Mouse (Mus musculus): ENCODE results near the gene Oxgr1. TPM values are rescaled to one million over a fixed set of nuclear protein-coding genes. Genes with fewer than 3 reads are reported as not detected.
"Not testable (repeated sequence)": the region's sequence is repeated elsewhere in the genome, so short reads cannot be mapped to it uniquely, and the experiment has no call there.

Gene Oxgr1
- polyA plus RNA-seq, 1 experiment from 2014 or later = not detected

- H3K9ac ChIP-seq (ENCODE audit: low read depth, low read length) = no peak overlapping the region
- WGBS = 60% methylated on average over 1 of the region's 1 CpGs
- no peak overlapping the region for H3K4me2 ChIP-seq (ENCODE audit: low read length)
- no peaks in the 10 kb centered on the region for H3K36me3 ChIP-seq (ENCODE audit: control insufficient read depth, insufficient read depth, low read length)
- no peak for ATAC-seq
- H3K4me3 ChIP-seq (ENCODE audit: low read depth, low read length) = no peak overlapping the region
- no peaks in the 10 kb centered on the region for H3K4me1 ChIP-seq (ENCODE audit: control insufficient read depth, insufficient read depth, low read length)
- H3K27me3 ChIP-seq (ENCODE audit: control insufficient read depth, insufficient read depth, low read depth, low read length) = no peaks in the 10 kb centered on the region
- H3K27ac ChIP-seq (ENCODE audit: low read length) = no peak overlapping the region
- no peaks in the 10 kb centered on the region for H3K9me3 ChIP-seq (replicated peaks; ENCODE audit: control insufficient read depth, low read length, poor library complexity, severe bottlenecking)
These were observed 55.0 kb downstream of the Oxgr1 start for GRCm38 (mm10) chr14:119987257-119987656.

- no peak for ATAC-seq
- Histone ChIP-seq H3K27me3 (ENCODE audit: control insufficient read depth, insufficient read depth, low read depth, low read length) (no peaks in the 10 kb centered on the region), H3K9ac (ENCODE audit: low read depth, low read length) (no peak overlapping the region), H3K27ac (ENCODE audit: low read length) (no peak overlapping the region), H3K9me3 (replicated peaks; ENCODE audit: control insufficient read depth, low read length, poor library complexity, severe bottlenecking) (no peaks in the 10 kb centered on the region), H3K4me2 (ENCODE audit: low read length) (no peak overlapping the region), H3K4me1 (ENCODE audit: control insufficient read depth, insufficient read depth, low read length) (no peaks in the 10 kb centered on the region), H3K36me3 (ENCODE audit: control insufficient read depth, insufficient read depth, low read length) (no peaks in the 10 kb centered on the region), H3K4me3 (ENCODE audit: low read depth, low read length) (no peak overlapping the region)
- WGBS = 81% methylated on average over 6 of the region's 6 CpGs
These were observed 55.5 kb downstream of the Oxgr1 start for GRCm38 (mm10) chr14:119986778-119987177.

GRCm38 (mm10) chr14:119986351-119986750, 55.9 kb downstream of the Oxgr1 start:
- not testable (repeated sequence) for H3K36me3 ChIP-seq (ENCODE audit: control insufficient read depth, insufficient read depth, low read length); H3K4me1 ChIP-seq (ENCODE audit: control insufficient read depth, insufficient read depth, low read length); H3K4me3 ChIP-seq (ENCODE audit: low read depth, low read length); H3K4me2 ChIP-seq (ENCODE audit: low read length); H3K9ac ChIP-seq (ENCODE audit: low read depth, low read length); ATAC-seq; H3K27ac ChIP-seq (ENCODE audit: low read length); H3K27me3 ChIP-seq (ENCODE audit: control insufficient read depth, insufficient read depth, low read depth, low read length); H3K9me3 ChIP-seq (replicated peaks; ENCODE audit: control insufficient read depth, low read length, poor library complexity, severe bottlenecking)
- 84% methylated on average over 7 of the region's 7 CpGs for WGBS

- WGBS = 15% methylated on average over 5 of the region's 5 CpGs
- Histone ChIP-seq H3K9me3 (replicated peaks; ENCODE audit: control insufficient read depth, low read length, poor library complexity, severe bottlenecking) (peaks cover 6% of the 10 kb centered on the region; the same call in 1 of the 2 replicates), H3K4me1 (ENCODE audit: control insufficient read depth, insufficient read depth, low read length) (peaks cover 8% of the 10 kb centered on the region), H3K4me2 (ENCODE audit: low read length) (no peak overlapping the region), H3K36me3 (ENCODE audit: control insufficient read depth, insufficient read depth, low read length) (no peaks in the 10 kb centered on the region), H3K9ac (ENCODE audit: low read depth, low read length) (no peak overlapping the region), H3K4me3 (ENCODE audit: low read depth, low read length) (no peak overlapping the region), H3K27ac (ENCODE audit: low read length) (no peak overlapping the region), H3K27me3 (ENCODE audit: control insufficient read depth, insufficient read depth, low read depth, low read length) (no peaks in the 10 kb centered on the region)
- peak; percentile 36; the same call in 1 of the 2 replicates for ATAC-seq
These were observed 60.9 kb downstream of the Oxgr1 start for GRCm38 (mm10) chr14:119981314-119981713.

- H3K4me3 ChIP-seq (ENCODE audit: low read depth, low read length) = no peak overlapping the region
- peaks cover 6% of the 10 kb centered on the region; the same call in 1 of the 2 replicates for H3K9me3 ChIP-seq (replicated peaks; ENCODE audit: control insufficient read depth, low read length, poor library complexity, severe bottlenecking)
- no peak overlapping the region for H3K9ac ChIP-seq (ENCODE audit: low read depth, low read length)
- no peaks in the 10 kb centered on the region for H3K27me3 ChIP-seq (ENCODE audit: control insufficient read depth, insufficient read depth, low read depth, low read length)
- ATAC-seq = peak; percentile 51; the same call in 1 of the 2 replicates
- H3K36me3 ChIP-seq (ENCODE audit: control insufficient read depth, insufficient read depth, low read length) = no peaks in the 10 kb centered on the region
- peaks cover 8% of the 10 kb centered on the region for H3K4me1 ChIP-seq (ENCODE audit: control insufficient read depth, insufficient read depth, low read length)
- WGBS = 31% methylated on average over 6 of the region's 6 CpGs
- H3K4me2 ChIP-seq (ENCODE audit: low read length) = no peak overlapping the region
- H3K27ac ChIP-seq (ENCODE audit: low read length) = no peak overlapping the region
These were observed 61.5 kb downstream of the Oxgr1 start for GRCm38 (mm10) chr14:119980698-119981235.

Other genes starting within 250 kb of the Oxgr1 start
- gene Mbnl2, start 233.2 kb upstream of the Oxgr1 start, polyA plus RNA-seq (2015; fragmentation: Nextera tagmentation; extraction: Ambion mirVana) = 21.8 and 23.6 TPM in 2 replicates

All from midbrain, embryonic 16.5 days (tissue).